Mouse (Mus musculus) cortical plate, adult 2 months (tissue): ENCODE results near the gene Irx6. TPM values are rescaled to one million over a fixed set of nuclear protein-coding genes. Genes with fewer than 3 reads are reported as not detected.

ENCODE experiments used
- H3K27ac ChIP-seq: fragments of 200-500 bp; 2 replicates; pipeline ENCODE4 v1.5.1; 2012; ENCODE audit warnings: low read length, control low read depth, inconsistent platforms; ENCODE audit not compliant: insufficient read depth
- H3K4me1 ChIP-seq: fragments of 200-500 bp; 2 replicates; pipeline ENCODE4 v1.6.1; 2011; ENCODE audit warnings: low read length; ENCODE audit not compliant: control insufficient read depth, insufficient read depth
- H3K4me3 ChIP-seq: fragments of 200-500 bp; 2 replicates; pipeline ENCODE4 v1.5.1; 2011; ENCODE audit warnings: mild to moderate bottlenecking, low read length, control low read depth; ENCODE audit not compliant: insufficient read depth
- CTCF ChIP-seq: fragments of 200-500 bp; IDR thresholded peaks from 2 replicates; pipeline ENCODE4 v1.5.1; 2011; ENCODE audit warnings: mild to moderate bottlenecking, control low read depth, low read length; ENCODE audit not compliant: insufficient read depth; ENCODE audit errors: extremely low read depth
- POLR2A ChIP-seq: fragments of 200-500 bp; IDR thresholded peaks from 2 replicates; pipeline ENCODE4 v1.6.1; 2011; ENCODE audit warnings: mild to moderate bottlenecking, low read length, control low read depth; ENCODE audit not compliant: insufficient read depth; ENCODE audit errors: extremely low read depth
- polyA plus RNA-seq: library from polyadenylated mRNA; depleted of rRNA; stranded (reverse); fragments of >200 nt; gene quantifications from 2 replicates; pipeline ENCODE4 v1.2.3, GENCODE M21; 2012; rRNA removed

The Irx6 gene
- polyA plus RNA-seq, 1 experiment, result 0.19 TPM

DNA sequence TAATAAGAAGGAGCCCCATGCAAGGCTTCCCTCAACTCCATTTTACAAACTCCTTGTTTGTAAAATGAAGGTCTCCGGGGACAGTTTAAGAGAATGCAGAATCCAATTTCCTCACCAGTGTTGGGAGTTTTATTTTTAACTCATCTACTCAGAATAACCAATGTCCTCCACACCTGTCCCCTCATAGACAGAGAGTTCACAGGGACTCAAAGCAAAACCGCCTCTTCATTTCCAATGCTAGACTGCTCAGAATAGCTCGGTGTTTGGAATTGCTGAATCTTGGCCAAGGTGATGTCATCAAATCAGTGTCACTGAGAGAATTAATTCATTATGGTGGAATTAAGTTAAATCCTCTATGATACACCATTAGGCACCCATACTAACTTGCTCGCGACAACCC is 44.0 kb downstream of the Irx6 start:
- Histone ChIP-seq H3K4me3 (no peak overlapping the region), H3K4me1 (no peaks in the 10 kb centered on the region), H3K27ac (no peak overlapping the region)
- TF ChIP-seq CTCF (no peak), POLR2A (no peak)

DNA sequence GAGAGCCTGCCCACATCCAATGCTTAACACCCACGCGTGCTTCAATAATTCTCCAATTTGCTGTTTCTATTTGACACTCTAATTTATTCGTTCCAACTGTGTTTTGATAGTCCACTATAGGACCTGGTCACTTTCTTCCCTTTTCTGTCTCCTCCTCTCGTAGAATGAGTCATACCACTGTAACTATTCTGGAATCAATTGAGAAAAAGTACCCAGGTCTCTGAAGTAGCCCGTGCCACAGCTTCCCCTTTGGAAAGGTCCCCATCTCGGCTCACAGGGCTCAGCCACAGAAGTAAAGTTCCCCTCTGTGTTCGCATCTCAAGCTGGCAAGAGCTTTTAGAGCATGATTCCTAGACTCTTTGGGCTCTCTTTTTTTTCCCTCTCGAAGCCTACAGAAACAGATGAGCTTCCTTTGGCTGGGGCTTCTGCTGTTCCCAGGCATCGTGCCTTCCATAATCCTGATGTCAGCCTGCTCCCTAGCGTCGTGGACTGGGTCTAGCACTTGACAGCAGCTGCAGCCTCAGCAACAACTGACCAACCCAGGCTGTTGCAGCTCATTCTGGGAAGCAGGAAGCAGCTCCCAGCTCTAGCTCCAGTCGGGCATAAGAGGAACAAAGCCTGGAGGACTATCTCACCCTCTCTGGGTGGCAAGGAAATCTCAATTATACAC is 47.3 kb downstream of the Irx6 start:
- peak; percentile 89 for TF ChIP-seq CTCF
- TF ChIP-seq POLR2A, result no peak
- no peaks in the 10 kb centered on the region for H3K4me1 ChIP-seq
- no peak overlapping the region for H3K4me3 ChIP-seq
- no peak overlapping the region for H3K27ac ChIP-seq

DNA sequence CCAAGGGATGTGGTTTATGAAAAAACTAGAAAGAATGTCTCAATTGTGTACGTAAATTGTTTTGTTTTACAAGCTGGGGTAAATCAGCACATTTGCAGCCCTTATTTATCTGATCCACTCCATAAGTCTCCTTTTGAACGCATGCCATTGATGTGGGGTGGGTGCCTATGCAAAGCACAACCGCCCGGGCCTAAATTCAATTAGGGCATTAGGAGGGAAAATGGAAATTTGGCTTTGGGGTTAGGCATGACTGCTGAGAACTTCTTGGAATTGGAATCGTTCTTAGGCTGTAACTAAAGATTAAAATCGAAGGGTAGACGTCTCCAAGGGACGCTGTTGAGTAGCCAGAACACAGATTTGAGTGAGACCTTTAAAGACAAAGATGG is 47.8 kb downstream of the Irx6 start:
- Histone ChIP-seq H3K27ac (no peak overlapping the region), H3K4me3 (no peak overlapping the region), H3K4me1 (no peaks in the 10 kb centered on the region)
- TF ChIP-seq POLR2A, result no peak
- no peak for TF ChIP-seq CTCF

DNA sequence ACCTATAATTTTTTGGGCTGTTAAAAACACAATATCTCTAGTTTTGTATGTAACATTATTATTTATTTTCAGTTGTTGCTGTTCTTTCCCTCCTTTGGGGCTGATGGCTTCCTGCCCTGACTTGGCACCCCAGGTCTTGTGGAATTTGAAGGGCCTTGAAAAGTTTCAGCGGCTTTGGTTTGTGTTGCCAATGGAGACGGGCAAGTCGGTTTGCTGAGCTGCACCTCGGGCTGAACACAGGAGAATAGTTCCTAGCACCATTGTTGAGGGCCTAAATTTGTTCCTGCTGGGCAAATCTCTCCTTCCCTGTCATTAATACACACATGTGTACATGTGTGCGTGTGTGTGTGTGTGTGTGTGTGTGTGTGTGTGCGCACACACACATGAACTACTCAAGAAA is 49.2 kb downstream of the Irx6 start:
- Histone ChIP-seq H3K4me3 (no peak overlapping the region), H3K4me1 (no peaks in the 10 kb centered on the region), H3K27ac (no peak overlapping the region)
- no peak for TF ChIP-seq POLR2A
- no peak for TF ChIP-seq CTCF

DNA sequence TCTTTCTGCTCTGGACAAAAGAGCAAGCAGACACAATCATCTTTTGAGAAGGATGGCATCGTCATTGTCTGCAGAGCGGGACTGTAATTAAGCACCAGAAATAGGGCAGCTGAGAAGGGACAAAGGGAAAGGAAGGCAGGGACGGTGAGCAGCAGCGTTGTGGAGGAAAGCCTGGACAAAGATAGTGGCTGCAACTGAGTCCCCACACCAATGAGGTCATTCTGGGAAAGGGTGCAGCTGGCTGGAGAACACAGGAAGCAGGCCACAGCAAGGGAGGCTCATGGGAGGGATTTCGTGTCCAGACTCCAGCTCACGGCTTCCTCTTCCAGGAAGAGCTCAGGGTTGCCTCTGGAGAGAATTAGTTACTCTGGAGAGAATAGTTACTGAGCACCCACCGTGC is 49.9 kb downstream of the Irx6 start:
- no peak overlapping the region for H3K27ac ChIP-seq
- H3K4me1 ChIP-seq, result no peaks in the 10 kb centered on the region
- no peak overlapping the region for H3K4me3 ChIP-seq
- TF ChIP-seq CTCF, result no peak
- no peak for TF ChIP-seq POLR2A

DNA sequence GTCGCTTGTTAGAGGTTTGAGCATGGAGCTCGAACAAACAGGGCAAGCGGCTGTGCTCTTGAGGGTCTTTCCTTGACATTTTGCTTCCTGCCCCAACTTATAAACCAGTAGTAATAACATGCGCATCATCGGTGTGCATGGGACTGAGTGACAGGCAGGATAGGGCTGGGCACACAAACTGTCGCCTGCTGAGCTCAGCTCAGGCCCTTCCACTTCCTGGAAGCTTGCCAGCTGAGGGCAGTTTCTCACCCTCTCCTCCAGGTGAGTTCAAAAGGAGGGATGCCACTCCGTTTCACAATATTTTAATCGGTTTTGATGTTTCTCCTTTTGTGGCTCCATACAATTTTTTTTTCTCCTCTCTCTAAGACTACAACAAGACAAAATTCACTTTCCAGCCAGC is 50.3 kb downstream of the Irx6 start:
- H3K4me3 ChIP-seq, result no peak overlapping the region
- TF ChIP-seq CTCF (no peak), POLR2A (no peak)

More for the DNA sequence above, 50.3 kb downstream of the Irx6 start:
- no peaks in the 10 kb centered on the region for H3K4me1 ChIP-seq
- H3K27ac ChIP-seq, result no peak overlapping the region

Other genes with a start within 250 kb of the Irx6 start
- 2.3 and 2.9 TPM in 2 replicates for gene Mmp2, start 153.0 kb downstream of the Irx6 start, polyA plus RNA-seq
- gene Lpcat2, start 181.1 kb downstream of the Irx6 start, polyA plus RNA-seq, result 13.7 and 17.0 TPM in 2 replicates
- 0.78 and 1.2 TPM in 2 replicates for gene Capns2, start 227.1 kb downstream of the Irx6 start, polyA plus RNA-seq